Mouse (Mus musculus) midbrain, postnatal 0 days (tissue): ENCODE measurements at regions not wholly inside any gene's neighbourhood (a gene's known extent, or its start where the extent isn't known, plus 50 kb on each side); places are given as distances from the start of the nearest gene placed in this dataset.

Experiments used
- ATAC-seq: fragments of 200-750 bp; cut with Nextera tagmentation; 2 replicates; pipeline ENCODE4 v1.8.0; 2017; ENCODE audit warnings: moderate number of reproducible peaks, mild to moderate bottlenecking, moderate TSS enrichment, moderate library complexity; ENCODE audit not compliant: low FRiP score
- DNase-seq: peaks from one replicate; pipeline ENCODE4 v3.0.0-alpha.2; 2015; ENCODE audit warnings: low spot score
- H3K27ac ChIP-seq: fragments of 300-500 bp; sonication (generic); 2 replicates; pipeline ENCODE4 v1.5.1; 2014; ENCODE audit warnings: low read depth, mild to moderate bottlenecking, low read length, mixed read lengths
- H3K27me3 ChIP-seq: fragments of 300-500 bp; sonication (generic); 2 replicates; pipeline ENCODE4 v1.6.1; 2014; ENCODE audit warnings: low read length, control low read depth, mixed read lengths; ENCODE audit not compliant: insufficient read depth
- H3K36me3 ChIP-seq: fragments of 300-500 bp; sonication (generic); 2 replicates; pipeline ENCODE4 v1.6.1; 2014; ENCODE audit warnings: low read length, control low read depth, mixed read lengths; ENCODE audit not compliant: insufficient read depth
- H3K4me1 ChIP-seq: fragments of 300-500 bp; sonication (generic); 2 replicates; pipeline ENCODE4 v1.6.1; 2014; ENCODE audit warnings: mild to moderate bottlenecking, control low read depth, antibody characterized with exemption, low read length, mixed read lengths; ENCODE audit not compliant: insufficient read depth
- H3K4me2 ChIP-seq: fragments of 300-500 bp; sonication (generic); 2 replicates; pipeline ENCODE4 v1.6.1; 2014; ENCODE audit warnings: low read depth, mild to moderate bottlenecking, low read length, mixed read lengths; ENCODE audit not compliant: poor library complexity, severe bottlenecking
- H3K4me3 ChIP-seq: fragments of 300-500 bp; sonication (generic); 2 replicates; pipeline ENCODE4 v1.5.1; 2014; ENCODE audit warnings: low read depth, mild to moderate bottlenecking, low read length, moderate library complexity
- H3K9ac ChIP-seq: fragments of 300-500 bp; sonication (generic); replicated peaks from 2 replicates; pipeline ENCODE4 v1.6.1; 2014; ENCODE audit warnings: mild to moderate bottlenecking, low read length, moderate library complexity, mixed read lengths; ENCODE audit not compliant: poor library complexity, severe bottlenecking
- H3K9me3 ChIP-seq: fragments of 300-500 bp; sonication (generic); 2 replicates; pipeline ENCODE4 v1.6.1; 2016; ENCODE audit warnings: low read length, control low read depth
- CTCF ChIP-seq: IDR thresholded peaks from 2 replicates; pipeline ENCODE4 v1.5.1; 2016; ENCODE audit warnings: antibody characterized with exemption, mild to moderate bottlenecking
- WGBS: fragments of 180-500 bp; shearing (Covaris S2); extraction: QIAGEN DNeasy Blood & Tissue Kit; methylation state at CpG from one replicate; pipeline ENCODE4 v1.1.7; 2014; 5-methylcytosine and 5-hydroxymethylcytosine counted together

GRCm38 (mm10) chr2:133181216-133181615, 235.5 kb upstream of the Fermt1 start:
- Histone ChIP-seq H3K4me3 (no peak overlapping the region), H3K4me1 (no peaks in the 10 kb centered on the region), H3K27ac (no peak overlapping the region), H3K36me3 (no peaks in the 10 kb centered on the region), H3K9ac (no peak overlapping the region), H3K9me3 (no peaks in the 10 kb centered on the region), H3K27me3 (no peaks in the 10 kb centered on the region), H3K4me2 (no peak overlapping the region)
- ATAC-seq (no peak), DNase-seq (no peak)
- no peak for TF ChIP-seq CTCF
- 98% methylated on average over 1 of the region's 1 CpGs for WGBS

- TF ChIP-seq CTCF = no peak
- Histone ChIP-seq H3K27me3 (no peaks in the 10 kb centered on the region), H3K9ac (no peak overlapping the region), H3K27ac (no peak overlapping the region), H3K36me3 (no peaks in the 10 kb centered on the region), H3K4me2 (no peak overlapping the region), H3K4me3 (no peak overlapping the region), H3K4me1 (no peaks in the 10 kb centered on the region), H3K9me3 (no peaks in the 10 kb centered on the region)
- no peak for ATAC-seq
- WGBS = 63% methylated on average over 4 of the region's 4 CpGs
- no peak for DNase-seq
Measured at GRCm38 (mm10) chr2:133182920-133183319, 237.2 kb upstream of the Fermt1 start.

GRCm38 (mm10) chr2:133204295-133204866, 258.7 kb upstream of the Fermt1 start:
- Histone ChIP-seq H3K36me3 (no peaks in the 10 kb centered on the region), H3K27me3 (no peaks in the 10 kb centered on the region), H3K9me3 (no peaks in the 10 kb centered on the region), H3K4me2 (no peak overlapping the region), H3K4me1 (no peaks in the 10 kb centered on the region), H3K9ac (no peak overlapping the region), H3K27ac (no peak overlapping the region), H3K4me3 (no peak overlapping the region)
- TF ChIP-seq CTCF = no peak
- 22% methylated on average over 5 of the region's 5 CpGs for WGBS
- ATAC-seq (0 out of 2 replicates have a peak, but pooled peaks have one; percentile 23), DNase-seq (no peak)

- no peak overlapping the region for H3K9ac ChIP-seq
- no peak for ATAC-seq
Measured at GRCm38 (mm10) chr2:133208498-133208897, 262.8 kb upstream of the Fermt1 start.

DNA sequence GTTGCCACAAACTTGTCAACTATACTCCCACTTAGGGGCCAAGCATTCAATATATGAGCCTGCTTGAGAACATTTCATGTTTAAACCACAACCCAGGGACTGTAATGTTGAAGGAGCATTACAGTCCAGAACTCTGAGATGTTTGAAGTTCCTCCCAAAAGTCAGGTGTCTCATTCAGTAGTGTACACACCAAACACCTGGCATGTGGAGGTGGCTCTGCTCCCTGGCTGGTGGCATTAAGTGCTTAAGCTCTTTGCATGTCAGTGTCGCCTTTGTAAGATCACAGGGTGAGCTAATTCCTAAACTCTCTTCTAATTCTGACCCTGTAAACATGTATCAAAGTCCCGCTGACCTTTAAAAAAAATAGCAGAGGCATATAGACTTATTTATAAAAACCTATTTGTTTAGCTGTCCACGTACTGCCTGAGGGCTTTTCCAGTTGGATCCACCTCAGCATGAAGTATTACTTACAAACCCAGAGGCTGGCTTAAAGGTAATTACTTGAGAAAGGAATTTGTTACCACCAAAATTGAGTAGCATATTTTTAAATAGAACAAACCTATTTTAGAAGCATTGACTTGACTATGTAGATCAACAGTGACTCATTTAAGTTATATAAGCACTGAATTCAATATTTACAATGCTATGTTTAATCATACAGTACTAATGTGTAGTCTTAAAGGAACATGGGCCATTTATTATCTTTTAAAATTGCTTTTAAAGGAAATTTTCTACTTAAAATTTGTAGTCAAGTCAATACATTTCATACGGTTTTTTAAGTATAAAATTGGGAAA, 276.3 kb upstream of the Fermt1 start:
- no peaks in the 10 kb centered on the region for H3K4me1 ChIP-seq
- H3K36me3 ChIP-seq = no peaks in the 10 kb centered on the region
- H3K9me3 ChIP-seq = no peaks in the 10 kb centered on the region
- DNase-seq (no peak), ATAC-seq (no peak)
- no peak overlapping the region for H3K27ac ChIP-seq
- H3K27me3 ChIP-seq = no peaks in the 10 kb centered on the region
- 62% methylated on average over 4 of the region's 4 CpGs for WGBS
- TF ChIP-seq CTCF = no peak
- no peak overlapping the region for H3K4me2 ChIP-seq
- no peak overlapping the region for H3K9ac ChIP-seq
- no peak overlapping the region for H3K4me3 ChIP-seq

More at GRCm38 (mm10) chr2:133208498-133208897, 262.8 kb upstream of the Fermt1 start:
- no peaks in the 10 kb centered on the region for H3K4me1 ChIP-seq
- no peaks in the 10 kb centered on the region for H3K27me3 ChIP-seq
- no peak overlapping the region for H3K27ac ChIP-seq
- WGBS = 88% methylated on average over 4 of the region's 4 CpGs
- no peak overlapping the region for H3K4me2 ChIP-seq
- no peak for DNase-seq
- TF ChIP-seq CTCF = no peak
- no peak overlapping the region for H3K4me3 ChIP-seq
- no peaks in the 10 kb centered on the region for H3K36me3 ChIP-seq
- no peaks in the 10 kb centered on the region for H3K9me3 ChIP-seq

GRCm38 (mm10) chr2:133235175-133235920, 289.6 kb upstream of the Fermt1 start:
- 75% methylated on average over 4 of the region's 4 CpGs for WGBS
- H3K27me3 ChIP-seq = no peaks in the 10 kb centered on the region
- H3K4me1 ChIP-seq = no peaks in the 10 kb centered on the region
- H3K4me2 ChIP-seq = no peak overlapping the region
- no peak overlapping the region for H3K27ac ChIP-seq
- peak; percentile 46 for DNase-seq
- TF ChIP-seq CTCF = no peak
- no peaks in the 10 kb centered on the region for H3K36me3 ChIP-seq
- H3K4me3 ChIP-seq = no peak overlapping the region
- H3K9me3 ChIP-seq = no peaks in the 10 kb centered on the region
- no peak for ATAC-seq
- H3K9ac ChIP-seq = no peak overlapping the region
